Mouse (Mus musculus): ENCODE results near the gene Kcnk5. TPM values are rescaled to one million over a fixed set of nuclear protein-coding genes. Genes with fewer than 3 reads are reported as not detected.

Gene Kcnk5
- total and polyA plus RNA-seq, 3 experiments = 9.3 to 10.9 TPM; not detected in 1

DNA sequence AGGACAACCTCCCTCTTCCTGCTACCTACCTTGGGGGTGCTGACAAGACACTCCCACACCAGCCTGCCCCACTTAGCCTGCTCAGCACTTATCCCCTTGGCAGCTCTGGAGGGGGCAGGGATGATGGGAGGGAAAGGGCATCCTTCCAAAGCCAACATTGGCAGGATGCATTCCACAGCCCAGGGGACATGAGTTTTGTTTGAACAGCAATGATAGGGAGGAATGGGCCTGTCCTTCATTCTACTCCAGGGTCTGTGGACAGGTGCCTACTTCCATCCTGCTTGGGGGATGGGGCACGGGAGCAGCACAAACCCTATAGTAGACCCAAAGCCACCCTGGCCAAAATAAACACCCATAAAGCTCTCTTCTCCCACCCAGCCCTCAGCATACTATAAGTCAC is 16.2 kb downstream of the Kcnk5 start:
- no peaks in the 10 kb centered on the region for H3K9me3 ChIP-seq (replicated peaks; ENCODE audit: insufficient read depth, low read length)
- no peaks in the 10 kb centered on the region for H3K4me1 ChIP-seq (ENCODE audit: control insufficient read depth in 1 of 2, insufficient read depth in 2 of 2, low read length in 2 of 2)
- 0 out of 2 replicates have a peak, but pooled peaks cover 2% of the 10 kb centered on the region for H3K79me2 ChIP-seq (ENCODE audit: control insufficient read depth, insufficient read depth, low read length, poor library complexity)
- H3K36me3 ChIP-seq (ENCODE audit: control insufficient read depth in 1 of 2, insufficient read depth in 2 of 2, low read length in 2 of 2) = no peaks in the 10 kb centered on the region
- no peaks in the 10 kb centered on the region for H3K27me3 ChIP-seq (ENCODE audit: control insufficient read depth in 1 of 2, insufficient read depth in 2 of 2, low read length in 2 of 2)
- H3K27ac ChIP-seq (ENCODE audit: control insufficient read depth, low read depth, low read length) = no peak overlapping the region
- TF ChIP-seq KAT2A (conservative IDR thresholded peaks at IDR 0.05; ENCODE audit: low read depth, low read length) (no peak), ZC3H11A (IDR thresholded peaks at IDR 0.05; ENCODE audit: low read depth, low read length) (no peak), ELF1 (IDR thresholded peaks at IDR 0.05; ENCODE audit: low read depth, low read length) (no peak), ZKSCAN1 (IDR thresholded peaks at IDR 0.05; ENCODE audit: low read depth, low read length) (no peak), MAX (IDR thresholded peaks at IDR 0.05; ENCODE audit: low read length) (no peak), MXI1 (IDR thresholded peaks at IDR 0.05; ENCODE audit: low read depth, low read length) (no peak), CTCF (IDR thresholded peaks at IDR 0.05 in 2 of 3, conservative IDR thresholded peaks at IDR 0.05 in 1 of 3; ENCODE audit: control insufficient read depth in 1 of 3, insufficient read depth in 1 of 3, low read depth in 2 of 3, low read length in 3 of 3, poor library complexity in 1 of 3, severe bottlenecking in 1 of 3) (no peak), SIN3A (IDR thresholded peaks at IDR 0.05; ENCODE audit: low read length) (no peak), GATA1 (IDR thresholded peaks at IDR 0.05; ENCODE audit: low read depth, low read length) (no peak), MAZ (IDR thresholded peaks at IDR 0.05; ENCODE audit: low read depth, low read length) (no peak), NRF1 (IDR thresholded peaks at IDR 0.05; ENCODE audit: insufficient read depth, low read depth, low read length, poor library complexity, severe bottlenecking) (no peak), NELFE (IDR thresholded peaks at IDR 0.05; ENCODE audit: low read depth, low read length) (no peak), HCFC1 (IDR thresholded peaks at IDR 0.05; ENCODE audit: low read depth, low read length) (no peak), E2F4 (IDR thresholded peaks at IDR 0.05; ENCODE audit: borderline replicate concordance, low read depth, low read length) (no peak)
- DNase-seq (ENCODE audit: low read depth, low spot score) = no peak
- no peak overlapping the region for H3K4me3 ChIP-seq (ENCODE audit: control insufficient read depth in 1 of 2, insufficient read depth in 1 of 2, low read depth in 2 of 2, low read length in 2 of 2)
- no peak overlapping the region for H3K9ac ChIP-seq (ENCODE audit: control insufficient read depth, low read depth, low read length, poor library complexity, severe bottlenecking)

DNA sequence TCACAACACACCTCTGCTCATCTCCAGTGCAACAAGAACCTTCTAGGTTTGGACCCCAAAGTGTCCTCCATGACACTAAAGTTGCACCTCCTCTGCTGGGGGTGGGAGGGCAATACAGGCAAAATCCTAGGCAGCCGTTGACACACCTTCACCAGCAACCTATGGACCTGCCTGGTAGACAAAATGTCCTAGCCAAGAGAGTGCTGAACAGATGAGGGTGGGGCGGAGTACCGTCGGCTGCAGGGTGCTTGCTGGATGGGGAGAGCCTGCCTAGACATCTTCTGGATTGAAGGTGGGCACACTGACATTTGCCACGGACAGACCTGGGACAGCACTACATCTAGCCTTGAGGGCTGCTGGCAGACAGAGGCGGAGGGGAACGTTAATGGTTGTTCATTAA is 17.2 kb downstream of the Kcnk5 start:
- no peak overlapping the region for H3K4me3 ChIP-seq (ENCODE audit: control insufficient read depth in 1 of 2, insufficient read depth in 1 of 2, low read depth in 2 of 2, low read length in 2 of 2)
- DNase-seq (ENCODE audit: low read depth, low spot score) = no peak
- no peak for TF ChIP-seq RCOR1 (IDR thresholded peaks at IDR 0.05; ENCODE audit: low read depth, low read length)
- TF ChIP-seq POLR2AphosphoS5 (IDR thresholded peaks at IDR 0.05; ENCODE audit: borderline replicate concordance, low read depth, low read length) = no peak
- no peak for TF ChIP-seq CTCF (IDR thresholded peaks at IDR 0.05 in 2 of 3, conservative IDR thresholded peaks at IDR 0.05 in 1 of 3; ENCODE audit: control insufficient read depth in 1 of 3, insufficient read depth in 1 of 3, low read depth in 2 of 3, low read length in 3 of 3, poor library complexity in 1 of 3, severe bottlenecking in 1 of 3)
- no peak for TF ChIP-seq SMC3 (IDR thresholded peaks at IDR 0.05; ENCODE audit: low read depth, low read length)
- no peak for TF ChIP-seq MAX (IDR thresholded peaks at IDR 0.05; ENCODE audit: low read length)
- TF ChIP-seq KAT2A (conservative IDR thresholded peaks at IDR 0.05; ENCODE audit: low read depth, low read length) = no peak
- TF ChIP-seq MAZ (IDR thresholded peaks at IDR 0.05; ENCODE audit: low read depth, low read length) = no peak
- no peak for TF ChIP-seq SIN3A (IDR thresholded peaks at IDR 0.05; ENCODE audit: low read length)
- TF ChIP-seq NRF1 (IDR thresholded peaks at IDR 0.05; ENCODE audit: insufficient read depth, low read depth, low read length, poor library complexity, severe bottlenecking) = no peak
- no peak for TF ChIP-seq ZKSCAN1 (IDR thresholded peaks at IDR 0.05; ENCODE audit: low read depth, low read length)
- TF ChIP-seq EP300 (IDR thresholded peaks at IDR 0.05; ENCODE audit: low read depth in 1 of 2, low read length in 2 of 2) = no peak
- TF ChIP-seq TCF12 (IDR thresholded peaks at IDR 0.05; ENCODE audit: low read depth, low read length) = no peak
- no peak for TF ChIP-seq UBTF (IDR thresholded peaks at IDR 0.05; ENCODE audit: borderline replicate concordance, insufficient read depth, low read depth, low read length)
- no peak for TF ChIP-seq CHD2 (IDR thresholded peaks at IDR 0.05; ENCODE audit: low read length)
- TF ChIP-seq GATA1 (IDR thresholded peaks at IDR 0.05; ENCODE audit: low read depth, low read length) = no peak
- no peak overlapping the region for H3K9ac ChIP-seq (ENCODE audit: control insufficient read depth, low read depth, low read length, poor library complexity, severe bottlenecking)
- no peaks in the 10 kb centered on the region for H3K27me3 ChIP-seq (ENCODE audit: control insufficient read depth in 1 of 2, insufficient read depth in 2 of 2, low read length in 2 of 2)
- H3K4me1 ChIP-seq (ENCODE audit: control insufficient read depth in 1 of 2, insufficient read depth in 2 of 2, low read length in 2 of 2) = no peaks in the 10 kb centered on the region
- H3K9me3 ChIP-seq (replicated peaks; ENCODE audit: insufficient read depth, low read length) = no peaks in the 10 kb centered on the region
- H3K79me2 ChIP-seq (ENCODE audit: control insufficient read depth, insufficient read depth, low read length, poor library complexity) = 0 out of 2 replicates have a peak, but pooled peaks cover 2% of the 10 kb centered on the region
- no peaks in the 10 kb centered on the region for H3K36me3 ChIP-seq (ENCODE audit: control insufficient read depth in 1 of 2, insufficient read depth in 2 of 2, low read length in 2 of 2)
- no peak overlapping the region for H3K27ac ChIP-seq (ENCODE audit: control insufficient read depth, low read depth, low read length)

Data from MEL (cell line).